Mouse (Mus musculus) G1E (cell line): ENCODE results near the gene Gm572. TPM values are rescaled to one million over a fixed set of nuclear protein-coding genes. Genes with fewer than 3 reads are reported as not detected.

Experiments used
- ATAC-seq: 2 replicates; pipeline ENCODE4 v1.8.0; 2016; ENCODE audit warnings: mild to moderate bottlenecking; ENCODE audit not compliant: insufficient number of reproducible peaks, poor library complexity, low FRiP score, severe bottlenecking; ENCODE audit errors: extremely low read depth
- DNase-seq: peaks from one replicate; pipeline ENCODE4 v3.0.0; 2012; ENCODE audit warnings: low spot score
- H3K27me3 ChIP-seq: 2 replicates; pipeline ENCODE4 v1.6.1; 2012; ENCODE audit warnings: mild to moderate bottlenecking, low read length, inconsistent platforms; ENCODE audit not compliant: insufficient read depth
- H3K36me3 ChIP-seq: replicated peaks from 2 replicates; pipeline ENCODE3; 2012; ENCODE audit warnings: mild to moderate bottlenecking, inconsistent platforms
- H3K4me1 ChIP-seq: 2 replicates; pipeline ENCODE4 v1.6.1; 2012; ENCODE audit warnings: low read depth, low read length, inconsistent platforms, mixed read lengths; ENCODE audit not compliant: insufficient read depth
- H3K4me3 ChIP-seq: 2 replicates; pipeline ENCODE4 v1.5.1; 2012; ENCODE audit warnings: low read depth, mild to moderate bottlenecking, inconsistent platforms, low read length, moderate library complexity, mixed read lengths
- H3K9me3 ChIP-seq: replicated peaks from 2 replicates; pipeline ENCODE4 v1.6.1; 2012; ENCODE audit warnings: inconsistent platforms
- CTCF ChIP-seq: IDR thresholded peaks from 2 replicates; pipeline ENCODE4 v1.5.1; 2012; ENCODE audit warnings: low read depth, low read length, inconsistent platforms, mixed read lengths
- GATA1 ChIP-seq: IDR thresholded peaks from 2 replicates; pipeline ENCODE4 v1.6.1; 2012; ENCODE audit warnings: borderline replicate concordance, low read length, inconsistent platforms, mixed read lengths
- GATA2 ChIP-seq: IDR thresholded peaks from 2 replicates; pipeline ENCODE4 v1.6.1; 2012; ENCODE audit warnings: low read depth, low read length, inconsistent platforms, borderline replicate concordance
- POLR2AphosphoS5 ChIP-seq: IDR thresholded peaks from 2 replicates; pipeline ENCODE4 v1.6.1; 2012; ENCODE audit warnings: low read depth, low read length, inconsistent platforms; ENCODE audit not compliant: insufficient replicate concordance
- TAL1 ChIP-seq: conservative IDR thresholded peaks from 2 replicates; pipeline ENCODE4 v1.6.1; 2012; ENCODE audit warnings: low read depth, low read length, inconsistent platforms, mixed read lengths
- polyA plus RNA-seq: library from polyadenylated mRNA; stranded (reverse); fragments of >175 nt; gene quantifications from 2 replicates; pipeline ENCODE4 v1.2.3, GENCODE M21; 2012
- total RNA-seq, 2 experiments: library from RNA; stranded (forward) in 1 of 2; stranded (reverse) in 1 of 2; fragments of 200-1000 nt in 1 of 2; fragments of >200 nt in 1 of 2; fragmentation: Nextera tagmentation in 1 of 2; gene quantifications; 2 replicates each; pipeline ENCODE4 v1.2.3; 2014 to 2017

Gene Gm572
- total and polyA plus RNA-seq, 3 experiments = not detected

- no peak for DNase-seq
- no peaks in the 10 kb centered on the region for H3K36me3 ChIP-seq
- no peaks in the 10 kb centered on the region for H3K27me3 ChIP-seq
- no peaks in the 10 kb centered on the region for H3K9me3 ChIP-seq
- ATAC-seq = no peak
- no peak for TF ChIP-seq GATA1
- TF ChIP-seq CTCF = no peak
- no peak for TF ChIP-seq GATA2
- no peak for TF ChIP-seq TAL1
- TF ChIP-seq POLR2AphosphoS5 = no peak
- peaks cover 19% of the 10 kb centered on the region for H3K4me1 ChIP-seq
- H3K4me3 ChIP-seq = no peak overlapping the region
These were observed 11.0 kb upstream of the Gm572 start for GRCm38 (mm10) chr4:148632013-148632692.

GRCm38 (mm10) chr4:148633395-148634061, 9.6 kb upstream of the Gm572 start:
- no peaks in the 10 kb centered on the region for H3K36me3 ChIP-seq
- TF ChIP-seq TAL1 (no peak), CTCF (no peak), GATA2 (no peak), GATA1 (no peak), POLR2AphosphoS5 (no peak)

DNA sequence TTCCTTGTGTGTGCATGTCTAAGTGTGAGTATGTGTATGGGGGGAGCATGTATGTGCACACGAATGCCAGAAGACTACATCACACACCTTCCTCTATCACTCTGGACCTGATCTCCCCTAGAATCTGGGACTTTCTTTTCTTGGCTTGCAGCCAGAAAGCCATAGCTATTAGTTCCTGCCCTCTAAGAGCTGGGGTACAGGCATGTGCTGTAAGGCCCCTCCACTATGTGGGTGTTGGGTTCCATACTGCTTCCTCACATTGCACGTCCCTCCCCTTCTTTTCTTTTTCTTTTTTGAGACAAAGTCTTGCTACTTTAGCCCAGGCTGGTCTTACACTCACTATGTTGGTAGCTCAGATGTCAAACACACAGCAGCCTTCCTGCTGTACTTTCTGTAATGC, 7.8 kb upstream of the Gm572 start:
- no peak overlapping the region for H3K4me3 ChIP-seq
- H3K27me3 ChIP-seq = 0 out of 2 replicates have a peak, but pooled peaks cover 2% of the 10 kb centered on the region
- no peaks in the 10 kb centered on the region for H3K36me3 ChIP-seq
- no peak for DNase-seq
- TF ChIP-seq CTCF (no peak), POLR2AphosphoS5 (no peak), GATA2 (no peak), GATA1 (no peak), TAL1 (no peak)
- ATAC-seq = no peak
- H3K9me3 ChIP-seq = no peaks in the 10 kb centered on the region
- H3K4me1 ChIP-seq = peaks cover 17% of the 10 kb centered on the region

More at GRCm38 (mm10) chr4:148633395-148634061, 9.6 kb upstream of the Gm572 start:
- Histone ChIP-seq H3K9me3 (no peaks in the 10 kb centered on the region), H3K4me1 (peaks cover 17% of the 10 kb centered on the region), H3K4me3 (no peak overlapping the region), H3K27me3 (no peaks in the 10 kb centered on the region)
- ATAC-seq = peak; percentile 66
- DNase-seq = no peak

DNA sequence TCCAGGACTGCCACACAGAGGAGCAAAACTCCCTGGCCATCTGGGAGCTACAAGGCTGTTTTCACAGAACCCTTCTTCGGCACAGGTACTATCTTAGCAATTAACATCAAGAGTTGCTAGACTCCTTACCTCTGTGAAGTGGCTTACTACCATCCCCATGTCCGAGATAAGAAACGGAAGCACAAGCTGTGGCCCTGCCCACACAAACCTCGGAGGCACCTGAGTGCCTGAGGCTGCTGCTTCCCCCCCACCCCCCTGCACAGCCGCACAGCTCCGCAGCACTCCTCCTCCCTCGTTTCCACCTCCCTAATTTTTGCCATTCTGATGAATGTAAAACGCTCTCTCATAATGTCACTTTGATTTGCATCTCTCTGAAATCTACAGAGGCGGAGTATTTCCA, 4.8 kb upstream of the Gm572 start:
- Histone ChIP-seq H3K4me1 (peaks cover 10% of the 10 kb centered on the region), H3K27me3 (peaks cover 12% of the 10 kb centered on the region), H3K9me3 (no peaks in the 10 kb centered on the region), H3K4me3 (no peak overlapping the region), H3K36me3 (no peaks in the 10 kb centered on the region)
- ATAC-seq = no peak
- DNase-seq = no peak
- TF ChIP-seq TAL1 (no peak), GATA1 (no peak), CTCF (no peak), GATA2 (no peak), POLR2AphosphoS5 (no peak)

DNA sequence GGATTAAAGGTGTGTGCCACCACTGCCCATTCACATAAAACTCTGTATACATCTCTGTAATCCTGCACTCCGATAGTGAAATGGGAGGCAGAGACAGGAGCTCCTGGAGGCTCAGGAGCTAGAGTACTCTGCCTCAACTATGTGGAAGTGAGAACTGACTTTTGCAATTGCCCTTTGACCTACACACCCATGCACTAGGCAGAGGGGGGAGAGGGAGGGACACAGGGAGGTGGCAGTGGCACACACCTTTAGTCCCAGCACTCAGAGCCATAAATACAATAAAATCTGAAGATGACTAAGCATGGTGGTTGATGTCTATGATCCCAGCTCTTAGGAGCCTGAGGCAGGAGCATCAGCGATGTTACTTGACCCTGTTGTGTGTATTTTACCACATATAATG, 3.7 kb upstream of the Gm572 start:
- H3K27me3 ChIP-seq = peaks cover 21% of the 10 kb centered on the region
- no peaks in the 10 kb centered on the region for H3K9me3 ChIP-seq
- ATAC-seq (no peak), DNase-seq (no peak)
- peaks cover 14% of the 10 kb centered on the region for H3K4me1 ChIP-seq
- TF ChIP-seq GATA2 = no peak
- no peak for TF ChIP-seq TAL1
- TF ChIP-seq POLR2AphosphoS5 = no peak
- TF ChIP-seq CTCF = no peak
- TF ChIP-seq GATA1 = no peak
- H3K36me3 ChIP-seq = no peaks in the 10 kb centered on the region
- H3K4me3 ChIP-seq = no peak overlapping the region

GRCm38 (mm10) chr4:148641121-148641520, 2.0 kb upstream of the Gm572 start:
- ATAC-seq (no peak), DNase-seq (no peak)
- H3K4me1 ChIP-seq = peaks cover 14% of the 10 kb centered on the region
- H3K27me3 ChIP-seq = peaks cover 24% of the 10 kb centered on the region
- TF ChIP-seq GATA1 (no peak), POLR2AphosphoS5 (no peak), CTCF (no peak), TAL1 (no peak), GATA2 (no peak)
- H3K4me3 ChIP-seq = no peak overlapping the region
- H3K36me3 ChIP-seq = no peaks in the 10 kb centered on the region
- H3K9me3 ChIP-seq = no peaks in the 10 kb centered on the region
